Mouse (Mus musculus): ENCODE data around the gene Ucn.

Gene Ucn

DNA sequence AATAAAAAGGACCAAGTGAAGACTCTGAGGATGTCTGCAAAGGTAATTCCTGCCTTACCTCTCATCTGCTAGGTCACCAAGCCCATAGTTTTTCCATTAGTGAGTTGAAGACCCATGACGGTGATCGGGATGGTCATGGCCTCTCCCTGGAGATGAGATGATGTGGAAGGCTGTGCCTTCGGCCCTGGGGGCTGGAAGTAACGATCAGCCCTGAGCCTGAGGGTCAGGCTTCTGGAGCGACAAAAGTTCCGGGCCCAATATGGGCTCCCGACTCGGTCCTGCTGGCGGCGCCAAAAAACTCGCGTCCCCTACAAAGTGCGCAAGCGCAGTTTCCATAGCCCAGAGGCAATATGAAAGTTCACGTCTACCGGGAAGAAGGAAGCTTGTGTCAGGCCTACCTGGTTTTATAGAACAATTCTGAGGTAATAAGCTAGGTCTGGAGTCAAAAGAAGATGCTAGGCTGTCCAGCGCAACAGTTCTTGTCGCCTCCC lies 30.6 kb downstream of the Ucn start, which contains the start of gene Slc30a3:
Slc30a3 (minus strand) TSS at position 238 of the 491 bp plus-strand sequence.
- no peak for DNase-seq (ENCODE audit: low read depth)

GRCm38 (mm10) chr5:31105814-31106335 lies 32.8 kb downstream of the Ucn start, which contains the start of gene Dnajc5g:
Gene Dnajc5g (plus strand): TSS chr5:31106285.
- DNase-seq (ENCODE audit: low read depth), result no peak

- DNase-seq (ENCODE audit: low read depth), result no peak
Observed at GRCm38 (mm10) chr5:31095711-31096480, 42.7 kb downstream of the Ucn start.

DNA sequence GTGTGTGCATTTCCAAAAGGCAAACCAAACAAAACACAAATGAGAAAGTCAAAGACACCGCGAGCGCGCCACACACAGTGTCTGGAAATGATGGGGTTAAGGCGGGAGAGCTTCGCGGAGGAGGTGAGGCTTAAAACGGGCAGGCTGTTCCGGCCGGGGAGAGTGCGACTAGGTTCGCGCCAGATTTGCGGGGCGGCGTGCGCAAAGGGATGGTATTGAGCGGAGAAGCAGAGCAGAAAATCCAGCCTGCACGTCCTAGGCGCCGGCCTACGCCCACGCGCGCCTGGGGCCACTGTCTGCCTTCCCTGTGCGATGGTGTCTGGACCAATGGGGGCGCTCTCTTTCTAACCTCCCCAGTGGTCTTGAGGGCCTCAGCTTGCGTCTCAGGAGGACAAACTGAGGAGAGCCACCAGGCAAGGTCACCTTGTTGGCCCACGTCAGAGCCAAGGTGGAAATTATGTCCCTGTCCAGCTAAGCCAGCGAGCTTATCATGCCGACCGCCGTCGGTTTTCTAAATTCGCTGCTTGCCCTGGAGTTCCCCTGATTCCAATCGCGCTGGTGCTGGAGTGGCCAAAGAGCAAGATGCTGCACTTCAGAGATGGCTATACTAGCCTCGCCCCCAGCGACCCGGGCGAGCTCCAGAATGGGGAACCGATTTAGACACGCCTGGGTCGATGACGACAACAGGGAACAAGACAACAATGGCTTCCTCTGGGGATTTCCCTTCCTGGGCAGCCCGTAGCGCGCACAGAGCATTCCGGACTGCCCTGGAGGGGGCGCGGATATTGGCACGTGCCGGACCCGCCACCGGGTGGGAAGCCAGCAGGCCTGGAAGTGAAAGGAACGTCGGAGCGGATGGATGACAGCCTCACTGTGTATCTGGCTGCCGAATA lies 43.6 kb downstream of the Ucn start:
- DNase-seq (ENCODE audit: low read depth), result no peak

GRCm38 (mm10) chr5:31094100-31094798 lies 44.4 kb downstream of the Ucn start:
- no peak for DNase-seq (ENCODE audit: low read depth)

DNA sequence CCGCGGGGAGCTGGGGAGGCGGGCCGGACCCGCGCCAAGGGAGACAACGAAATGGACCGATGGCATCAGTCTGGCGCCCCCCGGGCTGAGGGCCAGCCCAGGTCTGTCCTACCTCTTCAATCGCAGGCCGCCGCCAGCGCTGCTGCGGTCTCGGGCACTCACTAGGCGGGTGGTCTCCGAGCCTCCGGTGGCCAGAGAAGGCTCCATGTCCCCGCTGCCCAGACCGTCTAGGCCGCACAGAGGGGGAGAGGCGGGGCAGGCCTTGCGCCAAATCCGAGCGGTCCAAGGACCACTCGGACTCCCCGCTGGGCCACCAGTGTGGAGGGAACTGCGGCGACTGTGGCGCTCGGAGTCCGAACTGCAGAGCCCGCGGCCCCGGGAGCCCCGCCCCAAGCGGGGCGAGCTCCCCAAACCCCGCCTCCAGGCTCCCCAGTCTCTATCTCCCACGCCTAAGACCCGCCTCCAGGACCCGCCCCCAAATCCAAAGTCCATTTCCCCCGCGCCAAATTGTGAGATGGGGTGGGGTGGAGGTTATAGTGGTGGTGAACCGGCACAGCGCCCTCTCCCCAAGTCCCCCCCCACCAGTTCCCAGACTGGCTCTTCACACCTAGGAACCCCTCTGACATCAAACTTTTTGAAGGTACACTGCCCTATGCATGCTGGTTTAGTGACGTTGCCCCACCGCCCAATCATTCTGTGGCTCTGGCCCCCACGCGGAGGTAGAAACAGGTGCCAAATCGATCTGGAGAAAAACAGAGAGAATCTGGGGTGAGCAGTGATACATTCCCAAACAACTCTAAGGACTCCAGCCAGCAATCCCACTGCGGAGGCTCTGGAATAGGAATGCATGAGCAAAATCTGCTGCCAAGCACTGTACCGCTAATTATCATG lies 45.2 kb downstream of the Ucn start:
- DNase-seq (ENCODE audit: low read depth), result peak; percentile 80

DNA sequence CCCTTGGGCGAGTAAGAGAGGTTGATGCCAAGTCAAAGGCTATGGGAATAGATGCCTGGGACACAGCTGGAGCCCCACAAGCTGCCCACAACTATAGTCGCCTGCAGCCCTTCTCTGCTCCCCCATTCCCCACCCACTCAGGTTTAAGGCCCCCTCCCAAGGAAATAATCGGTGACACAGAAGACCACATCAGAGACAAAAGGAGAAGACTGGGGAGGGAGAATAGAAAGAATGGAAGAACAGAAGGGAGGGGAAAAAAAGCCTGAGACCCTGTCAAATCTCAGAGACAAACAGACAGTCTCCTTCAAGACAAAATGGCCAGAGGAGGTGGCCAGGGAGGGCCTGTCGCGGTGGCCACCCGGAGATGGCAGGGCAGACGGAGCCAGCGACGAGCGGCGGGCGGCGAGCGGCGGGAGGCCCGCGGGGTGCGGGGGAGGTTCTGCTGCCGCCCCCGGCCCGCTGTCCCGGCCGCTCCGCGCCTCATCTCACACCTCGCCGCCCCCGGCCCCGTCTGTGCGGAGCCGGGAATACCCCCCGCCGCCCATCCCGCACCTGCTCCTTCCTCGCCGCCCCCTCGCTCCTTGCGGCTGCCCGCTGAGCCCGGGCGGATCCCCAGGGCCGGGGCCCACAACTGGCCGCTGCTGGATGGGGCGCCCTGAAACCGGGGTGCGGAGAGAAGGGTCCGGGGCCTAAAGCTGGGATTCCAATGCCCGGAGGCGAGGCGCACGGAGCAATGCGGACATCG lies 46.2 kb downstream of the Ucn start:
- no peak for DNase-seq (ENCODE audit: low read depth)
